Mouse (Mus musculus): Measurements from ENCODE around the gene Tmcc1.

DNA sequence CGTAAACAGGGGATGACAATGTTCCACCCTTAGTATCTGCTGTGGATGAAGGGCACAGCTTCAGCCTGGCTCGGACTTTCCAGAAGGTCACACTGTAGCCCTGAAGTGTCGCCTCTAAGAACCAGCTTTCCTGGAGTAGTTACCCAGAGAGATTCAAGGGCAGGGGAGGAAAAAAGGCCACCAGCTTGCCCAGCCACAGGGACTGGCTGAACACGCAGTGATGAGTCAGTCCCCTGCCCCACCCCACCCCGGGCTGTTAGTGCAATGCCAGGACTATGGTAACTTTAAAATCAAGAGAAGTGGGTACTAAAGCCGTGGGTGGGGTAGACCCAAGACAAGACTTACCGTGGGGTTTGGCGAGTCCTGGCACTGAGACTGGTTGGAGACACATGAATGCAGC lies 217.7 kb downstream of the Tmcc1 start:
- TF ChIP-seq CTCF (IDR thresholded peaks at IDR 0.05; ENCODE audit: control insufficient read depth, insufficient read depth, insufficient replicate concordance, low read depth, low read length) (no peak), POLR2A (IDR thresholded peaks at IDR 0.05; ENCODE audit: control insufficient read depth, low read depth, low read length) (no peak)

Measured in testis, adult 2 months (tissue).